Mouse (Mus musculus) hindbrain, embryonic 13.5 days (tissue): ENCODE data around the gene Rnf207. TPM values are rescaled to one million over a fixed set of nuclear protein-coding genes. Genes with fewer than 3 reads are reported as not detected.
A peak's percentile ranks its signal among the peaks of the same experiment; 100 is the strongest.

Source experiments
- ATAC-seq: fragments of 200-750 bp; cut with Nextera tagmentation; 2 replicates; pipeline ENCODE4 v1.8.0; 2017; ENCODE audit warnings: moderate TSS enrichment; ENCODE audit not compliant: low FRiP score
- H3K27ac ChIP-seq: fragments of 300-500 bp; sonication (generic); 2 replicates; pipeline ENCODE4 v1.5.1; 2015; ENCODE audit warnings: inconsistent platforms, mild to moderate bottlenecking, moderate library complexity
- H3K27me3 ChIP-seq: fragments of 300-500 bp; sonication (generic); 2 replicates; pipeline ENCODE4 v1.6.1; 2015; ENCODE audit warnings: mild to moderate bottlenecking, inconsistent platforms
- H3K36me3 ChIP-seq: fragments of 300-500 bp; sonication (generic); 2 replicates; pipeline ENCODE4 v1.6.1; 2015; ENCODE audit warnings: mild to moderate bottlenecking, inconsistent platforms
- H3K4me1 ChIP-seq: fragments of 300-500 bp; sonication (generic); replicated peaks from 2 replicates; pipeline ENCODE4 v1.6.1; 2015; ENCODE audit warnings: inconsistent platforms
- H3K4me2 ChIP-seq: fragments of 300-500 bp; sonication (generic); 2 replicates; pipeline ENCODE4 v1.6.1; 2015; ENCODE audit warnings: inconsistent platforms, mild to moderate bottlenecking, moderate library complexity
- H3K4me3 ChIP-seq: fragments of 300-500 bp; sonication (generic); 2 replicates; pipeline ENCODE4 v1.5.1; 2015; ENCODE audit warnings: mild to moderate bottlenecking, inconsistent platforms
- H3K9ac ChIP-seq: fragments of 300-500 bp; sonication (generic); 2 replicates; pipeline ENCODE4 v1.6.1; 2015; ENCODE audit warnings: mild to moderate bottlenecking, inconsistent platforms
- H3K9me3 ChIP-seq: fragments of 300-500 bp; sonication (generic); 2 replicates; pipeline ENCODE4 v1.6.1; 2016; ENCODE audit warnings: inconsistent platforms
- WGBS: fragments of 180-500 bp; shearing (Covaris S2); methylation state at CpG from one replicate; pipeline ENCODE4 v1.1.7; 2015; 5-methylcytosine and 5-hydroxymethylcytosine counted together
- polyA plus RNA-seq: library from polyadenylated mRNA; unstranded; fragments of >200 nt; fragmentation: Nextera tagmentation; extraction: Ambion mirVana; gene quantifications from 2 replicates; pipeline ENCODE4 v1.2.1, GENCODE M21; 2015

Gene Rnf207
- polyA plus RNA-seq, 1 experiment from 2014 or later = 5.2 TPM

DNA sequence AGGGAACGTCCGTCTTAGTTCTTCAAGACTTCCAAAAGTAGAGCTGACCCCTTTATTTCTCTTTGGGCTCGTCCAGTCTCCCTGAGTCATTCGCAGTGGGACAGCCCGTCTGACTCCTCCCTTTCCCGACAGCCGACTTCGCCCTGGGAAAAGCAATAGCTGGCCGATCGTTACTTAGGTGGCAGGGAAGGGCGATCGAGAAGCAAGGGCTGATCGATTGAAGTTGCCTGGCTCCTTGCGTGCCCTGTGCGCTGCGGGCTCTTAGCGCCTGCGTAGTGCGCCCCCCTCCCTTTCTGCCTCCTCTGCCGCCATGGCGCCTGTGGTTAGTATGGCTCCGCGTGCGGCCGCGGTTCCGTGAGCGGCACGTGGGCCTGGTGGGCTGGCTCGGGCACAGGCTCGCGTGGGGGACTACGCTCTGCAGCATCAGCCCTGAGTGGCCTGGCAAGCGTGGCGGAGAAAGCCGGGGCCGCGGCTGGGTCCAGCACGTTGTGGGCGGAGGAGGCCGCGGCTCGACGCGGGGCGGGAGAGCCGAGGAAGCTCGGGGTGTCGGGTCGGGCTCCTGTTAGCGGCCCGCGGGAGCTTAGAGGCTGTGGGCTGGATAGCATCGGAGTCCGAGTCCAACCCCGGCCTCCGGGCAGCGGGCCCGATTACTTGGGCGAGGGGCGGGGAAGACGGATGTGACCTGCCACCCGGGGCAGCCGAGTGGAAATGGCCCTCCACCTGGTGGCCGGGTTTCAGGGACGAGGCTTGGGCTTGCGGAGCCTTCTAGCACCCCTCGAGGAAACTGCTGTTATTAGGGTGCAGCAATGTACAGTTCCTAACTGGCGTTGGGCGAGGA is 7.0 kb upstream of the Rnf207 start, which contains the start of gene Rpl22:
TSS of gene Rpl22 (plus strand) at position 169 of the 838 bp plus-strand sequence.
- Histone ChIP-seq H3K36me3 (peaks cover 23% of the 10 kb centered on the region), H3K27me3 (0 out of 2 replicates have a peak, but pooled peaks cover 12% of the 10 kb centered on the region), H3K4me3 (peak within 1 kb of the TSS; percentile 95), H3K9me3 (no peaks in the 10 kb centered on the region), H3K9ac (peak within 1 kb of the TSS; percentile 98), H3K4me1 (peaks cover 22% of the 10 kb centered on the region), H3K4me2 (peak within 1 kb of the TSS; percentile 88), H3K27ac (peak within 1 kb of the TSS; percentile 76)
- ATAC-seq = peak; percentile 95
- under 1% methylated on average over 70 of the region's 70 CpGs for WGBS

GRCm38 (mm10) chr4:152324641-152325562 is 6.1 kb upstream of the Rnf207 start:
- peaks cover 14% of the 10 kb centered on the region for H3K36me3 ChIP-seq
- 58% methylated on average over 16 of the region's 16 CpGs for WGBS
- H3K27ac ChIP-seq = no peak overlapping the region
- peak overlapping the region; percentile 88 for H3K4me2 ChIP-seq
- 0 out of 2 replicates have a peak, but pooled peaks cover 12% of the 10 kb centered on the region for H3K27me3 ChIP-seq
- no peaks in the 10 kb centered on the region for H3K9me3 ChIP-seq
- peaks cover 22% of the 10 kb centered on the region for H3K4me1 ChIP-seq
- no peak overlapping the region for H3K9ac ChIP-seq
- peak overlapping the region; percentile 95 for H3K4me3 ChIP-seq
- ATAC-seq = peak; percentile 44

DNA sequence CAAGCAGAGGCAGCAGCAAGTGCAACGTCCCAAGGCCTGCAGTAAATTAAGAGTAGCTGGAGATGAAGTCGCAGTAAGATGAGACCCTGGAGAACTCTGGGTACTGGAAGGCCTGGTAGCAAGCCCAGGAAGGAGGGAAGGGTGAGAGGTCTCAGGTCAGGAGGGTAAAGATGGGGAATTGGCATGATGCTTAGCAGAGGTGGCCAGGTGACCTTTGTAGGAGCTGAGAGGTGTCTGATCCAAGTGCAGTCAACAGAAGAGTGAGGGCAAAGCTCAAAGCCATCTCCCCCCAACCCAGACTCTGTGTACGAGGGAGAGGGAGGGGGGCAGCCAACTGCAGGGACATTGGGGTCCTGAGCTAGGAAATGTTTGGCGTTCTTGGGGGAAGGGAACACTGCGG is 2.7 kb upstream of the Rnf207 start:
- no peak overlapping the region for H3K27ac ChIP-seq
- WGBS = 58% methylated on average over 5 of the region's 5 CpGs
- peak overlapping the region; percentile 24; the same call in 1 of the 2 replicates for H3K9ac ChIP-seq

DNA sequence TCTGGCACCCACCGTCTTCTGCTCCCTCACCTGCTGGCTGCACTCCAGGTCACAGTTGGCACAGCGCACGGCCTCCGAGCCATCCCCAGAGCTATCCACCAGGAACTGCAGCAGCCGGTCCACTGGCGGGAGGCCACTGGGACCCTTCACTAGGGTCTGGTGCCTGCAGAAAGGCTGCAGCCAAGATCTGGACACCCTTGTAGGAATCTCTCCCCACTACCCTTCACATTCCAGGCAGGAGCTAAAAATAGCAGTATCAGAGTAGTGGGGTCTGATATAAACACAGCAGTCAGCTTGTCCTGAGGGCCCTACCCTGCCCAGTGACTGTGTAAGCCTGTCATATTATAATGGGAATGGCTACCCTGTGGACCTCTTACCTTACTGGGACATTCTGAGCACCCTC is 1.2 kb downstream of the Rnf207 start:
- ATAC-seq = no peak
- peaks cover 34% of the 10 kb centered on the region for H3K4me1 ChIP-seq
- H3K9me3 ChIP-seq = no peaks in the 10 kb centered on the region
- no peak overlapping the region for H3K4me3 ChIP-seq
- H3K27me3 ChIP-seq = peaks cover 76% of the 10 kb centered on the region
- WGBS = 90% methylated on average over 6 of the region's 6 CpGs
- 0 out of 2 replicates have a peak overlapping the region, but pooled peaks have one; percentile 36 for H3K9ac ChIP-seq
- H3K4me2 ChIP-seq = no peak overlapping the region
- no peak overlapping the region for H3K27ac ChIP-seq
- H3K36me3 ChIP-seq = no peaks in the 10 kb centered on the region

More for the DNA sequence above, 2.7 kb upstream of the Rnf207 start:
- H3K27me3 ChIP-seq = peaks cover 41% of the 10 kb centered on the region
- no peaks in the 10 kb centered on the region for H3K9me3 ChIP-seq
- no peak for ATAC-seq
- H3K4me3 ChIP-seq = no peak overlapping the region
- no peak overlapping the region for H3K4me2 ChIP-seq
- no peaks in the 10 kb centered on the region for H3K36me3 ChIP-seq
- peaks cover 10% of the 10 kb centered on the region for H3K4me1 ChIP-seq

GRCm38 (mm10) chr4:152315498-152316213 is 3.1 kb downstream of the Rnf207 start:
- Histone ChIP-seq H3K9me3 (no peaks in the 10 kb centered on the region), H3K9ac (peak overlapping the region; percentile 62), H3K4me3 (peak overlapping the region; percentile 37), H3K27ac (no peak overlapping the region), H3K4me1 (peaks cover 43% of the 10 kb centered on the region), H3K4me2 (peak overlapping the region; percentile 57), H3K27me3 (peaks cover 87% of the 10 kb centered on the region), H3K36me3 (no peaks in the 10 kb centered on the region)
- no peak for ATAC-seq
- 1% methylated on average over 43 of the region's 43 CpGs for WGBS

DNA sequence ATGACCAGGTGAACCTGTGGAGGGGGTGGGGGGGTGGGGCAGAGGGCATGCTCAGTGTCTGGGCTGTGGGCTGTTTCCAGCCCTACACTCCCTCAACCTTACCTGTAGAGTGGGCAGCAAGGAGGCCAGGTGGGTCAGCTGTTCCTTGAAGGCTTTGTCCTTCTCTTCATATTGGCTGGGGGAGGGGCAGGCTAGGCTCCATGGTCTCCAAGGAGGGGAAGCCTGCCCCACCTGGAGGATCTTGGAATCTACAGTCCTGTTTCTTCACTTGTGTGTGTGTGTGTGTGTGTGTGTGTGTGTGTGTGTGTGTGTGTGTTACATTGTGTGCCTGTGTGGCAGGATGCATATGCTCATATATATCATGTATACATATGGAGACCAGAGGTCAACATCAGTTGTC is 4.9 kb downstream of the Rnf207 start:
- H3K4me3 ChIP-seq = peak overlapping the region; percentile 40; the same call in 1 of the 2 replicates
- ATAC-seq = no peak
- peaks cover 100% of the 10 kb centered on the region for H3K27me3 ChIP-seq
- H3K9ac ChIP-seq = no peak overlapping the region
- H3K4me2 ChIP-seq = peak overlapping the region; percentile 59
- H3K36me3 ChIP-seq = peaks cover 4% of the 10 kb centered on the region; the same call in 1 of the 2 replicates
- H3K9me3 ChIP-seq = no peaks in the 10 kb centered on the region
- peaks cover 43% of the 10 kb centered on the region for H3K4me1 ChIP-seq
- H3K27ac ChIP-seq = no peak overlapping the region

GRCm38 (mm10) chr4:152313211-152313632 is 5.6 kb downstream of the Rnf207 start:
- no peak overlapping the region for H3K27ac ChIP-seq
- peaks cover 95% of the 10 kb centered on the region for H3K27me3 ChIP-seq
- H3K9me3 ChIP-seq = no peaks in the 10 kb centered on the region
- under 1% methylated on average over 29 of the region's 29 CpGs for WGBS
- peak; percentile 65 for ATAC-seq
- peak overlapping the region; percentile 59 for H3K4me2 ChIP-seq
- H3K9ac ChIP-seq = peak overlapping the region; percentile 64
- peaks cover 36% of the 10 kb centered on the region for H3K4me1 ChIP-seq
- H3K4me3 ChIP-seq = peak overlapping the region; percentile 40
- H3K36me3 ChIP-seq = peaks cover 7% of the 10 kb centered on the region; the same call in 1 of the 2 replicates

DNA sequence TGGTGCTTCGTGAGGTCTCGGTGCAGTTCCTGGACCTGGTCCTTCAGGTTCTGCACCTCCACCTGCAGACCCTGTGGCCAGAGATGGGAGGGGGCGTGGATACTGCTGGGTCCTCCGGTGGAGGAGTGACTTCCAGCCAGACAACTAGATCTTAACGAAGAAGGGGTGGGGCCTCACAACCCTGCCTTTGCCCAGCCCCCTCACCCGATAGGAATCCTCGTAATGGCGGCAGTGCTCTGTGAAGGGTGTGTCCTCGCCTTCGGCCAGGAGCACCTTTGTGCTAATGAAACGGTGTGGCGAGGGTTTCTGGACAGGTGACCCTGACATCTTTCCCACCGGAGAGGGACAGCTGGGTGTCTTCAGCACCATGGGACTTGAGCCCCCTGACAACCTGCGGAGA is 6.6 kb downstream of the Rnf207 start:
- peak overlapping the region; percentile 59 for H3K4me2 ChIP-seq
- no peaks in the 10 kb centered on the region for H3K9me3 ChIP-seq
- no peak for ATAC-seq
- H3K36me3 ChIP-seq = peaks cover 7% of the 10 kb centered on the region; the same call in 1 of the 2 replicates
- peaks cover 90% of the 10 kb centered on the region for H3K27me3 ChIP-seq
- 5% methylated on average over 14 of the region's 14 CpGs for WGBS
- peak overlapping the region; percentile 40 for H3K4me3 ChIP-seq
- no peak overlapping the region; the same call in 1 of the 2 replicates for H3K27ac ChIP-seq
- H3K9ac ChIP-seq = peak overlapping the region; percentile 64
- H3K4me1 ChIP-seq = peaks cover 35% of the 10 kb centered on the region

- Histone ChIP-seq H3K4me3 (no peak overlapping the region), H3K27me3 (peaks cover 48% of the 10 kb centered on the region), H3K4me1 (peaks cover 22% of the 10 kb centered on the region), H3K9me3 (no peaks in the 10 kb centered on the region), H3K36me3 (peaks cover 31% of the 10 kb centered on the region), H3K4me2 (no peak overlapping the region), H3K27ac (no peak overlapping the region), H3K9ac (0 out of 2 replicates have a peak overlapping the region, but pooled peaks have one; percentile 2)
- no peak for ATAC-seq
- WGBS = 74% methylated on average over 9 of the region's 9 CpGs
Observed at GRCm38 (mm10) chr4:152307542-152307941, 11.3 kb downstream of the Rnf207 start.

DNA sequence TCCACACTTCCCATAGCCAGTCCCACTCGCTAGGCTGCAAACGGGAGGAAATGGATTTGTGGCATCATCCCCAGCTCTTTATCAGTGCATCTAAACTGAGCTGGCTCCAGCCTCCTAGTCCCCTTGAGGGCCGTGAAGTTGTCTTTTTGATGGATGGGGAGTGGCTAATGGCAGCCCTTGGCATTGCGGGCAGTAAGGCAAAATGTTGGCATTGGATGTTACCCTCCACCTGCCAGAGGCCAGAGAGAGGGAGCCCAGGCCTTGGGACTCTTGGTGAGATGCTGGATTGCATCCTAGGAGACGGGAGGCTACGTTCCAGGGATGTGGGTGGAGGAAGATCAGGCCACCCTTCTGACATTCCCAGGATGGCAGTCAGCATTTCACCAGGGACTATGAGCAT is 12.8 kb downstream of the Rnf207 start:
- H3K27me3 ChIP-seq = peaks cover 32% of the 10 kb centered on the region

DNA sequence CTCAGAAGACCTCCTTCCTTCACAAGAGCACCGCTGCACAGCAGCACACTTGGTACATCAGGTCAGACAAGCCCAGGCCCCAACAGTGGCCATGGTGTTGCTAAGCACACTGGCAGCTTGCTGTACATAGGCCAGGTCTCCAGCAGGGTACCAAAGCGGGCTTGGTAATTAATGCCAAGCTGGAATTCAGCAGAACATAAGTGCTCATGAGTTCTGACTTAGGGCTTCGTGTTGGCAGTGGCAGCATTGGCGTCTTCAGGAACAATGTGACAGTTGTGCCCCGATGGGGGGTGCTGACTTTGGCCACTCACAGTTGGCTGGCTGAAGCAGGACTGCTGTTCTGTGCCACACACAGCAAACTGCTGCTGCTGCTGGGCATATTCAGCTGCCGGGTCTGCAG is 14.1 kb downstream of the Rnf207 start:
- Histone ChIP-seq H3K27me3 (peaks cover 19% of the 10 kb centered on the region), H3K4me1 (peaks cover 15% of the 10 kb centered on the region), H3K9me3 (no peaks in the 10 kb centered on the region), H3K36me3 (peaks cover 60% of the 10 kb centered on the region), H3K4me2 (no peak overlapping the region), H3K27ac (no peak overlapping the region), H3K9ac (no peak overlapping the region), H3K4me3 (no peak overlapping the region)
- 88% methylated on average over 6 of the region's 6 CpGs for WGBS
- no peak for ATAC-seq

More for the DNA sequence above, 12.8 kb downstream of the Rnf207 start:
- peak overlapping the region; percentile 58 for H3K9ac ChIP-seq
- no peak overlapping the region for H3K4me3 ChIP-seq
- peaks cover 47% of the 10 kb centered on the region for H3K36me3 ChIP-seq
- ATAC-seq = no peak
- no peaks in the 10 kb centered on the region for H3K9me3 ChIP-seq
- peak overlapping the region; percentile 20; the same call in 1 of the 2 replicates for H3K27ac ChIP-seq
- no peak overlapping the region for H3K4me2 ChIP-seq
- H3K4me1 ChIP-seq = peaks cover 15% of the 10 kb centered on the region
- 71% methylated on average over 6 of the region's 6 CpGs for WGBS
